Mouse (Mus musculus): ENCODE data around the gene Taok3.

DNA sequence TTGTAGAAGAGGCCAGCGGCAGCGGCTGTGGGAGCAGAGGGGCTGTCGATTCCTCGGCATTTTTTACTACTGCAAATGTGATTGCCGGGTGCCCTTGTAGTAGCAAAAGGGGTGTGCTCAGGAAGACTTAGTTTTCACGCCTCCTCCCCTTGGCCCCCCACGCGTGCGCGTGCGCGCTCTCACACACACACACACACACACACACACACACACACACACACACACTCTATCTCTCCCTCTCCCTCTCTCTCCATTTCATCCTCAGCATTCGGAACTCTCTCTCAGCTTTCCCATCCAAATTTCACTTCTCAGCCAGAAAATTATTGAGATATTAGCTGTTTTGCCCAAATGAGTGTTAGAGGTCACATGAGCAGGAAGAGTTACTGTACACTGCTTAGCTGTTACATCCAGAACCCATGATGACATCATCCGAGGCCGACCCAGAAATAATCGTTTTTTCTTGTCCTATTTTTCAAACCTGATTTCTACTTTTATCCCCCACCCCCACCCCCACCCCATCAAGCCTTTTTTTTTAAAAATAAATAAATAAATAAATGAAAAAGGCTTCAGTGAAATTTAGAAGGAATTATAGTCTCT, 122.1 kb downstream of the Taok3 start:
- TF ChIP-seq TAL1 (IDR thresholded peaks at IDR 0.05; ENCODE audit: low read length) (no peak), GATA1 (IDR thresholded peaks at IDR 0.05; ENCODE audit: low read length) (no peak)
